Mouse (Mus musculus) neural tube, embryonic 12.5 days (tissue): ENCODE data around the gene Cd300e. TPM values are rescaled to one million over a fixed set of nuclear protein-coding genes. Genes with fewer than 3 reads are reported as not detected.
A peak's percentile ranks its signal among the peaks of the same experiment; 100 is the strongest.

Source experiments
- ATAC-seq: fragments of 200-750 bp; cut with Nextera tagmentation; 2 replicates; pipeline ENCODE4 v1.8.0; 2017; ENCODE audit warnings: low read depth, mild to moderate bottlenecking, moderate TSS enrichment, moderate library complexity; ENCODE audit not compliant: low FRiP score
- H3K27ac ChIP-seq: fragments of 300-500 bp; sonication (generic); 2 replicates; pipeline ENCODE4 v1.5.1; 2016
- H3K27me3 ChIP-seq: fragments of 300-500 bp; sonication (generic); replicated peaks from 2 replicates; pipeline ENCODE4 v1.6.1; 2016; ENCODE audit warnings: mild to moderate bottlenecking
- H3K36me3 ChIP-seq: fragments of 300-500 bp; sonication (generic); 2 replicates; pipeline ENCODE4 v1.6.1; 2016; ENCODE audit warnings: mild to moderate bottlenecking
- H3K4me1 ChIP-seq: fragments of 300-500 bp; sonication (generic); 2 replicates; pipeline ENCODE4 v1.6.1; 2016
- H3K4me2 ChIP-seq: fragments of 300-500 bp; sonication (generic); replicated peaks from 2 replicates; pipeline ENCODE4 v1.6.1; 2016; ENCODE audit warnings: mild to moderate bottlenecking
- H3K4me3 ChIP-seq: fragments of 300-500 bp; sonication (generic); 2 replicates; pipeline ENCODE4 v1.5.1; 2016
- H3K9ac ChIP-seq: fragments of 300-500 bp; sonication (generic); 2 replicates; pipeline ENCODE4 v1.6.1; 2016; ENCODE audit warnings: mild to moderate bottlenecking
- H3K9me3 ChIP-seq: fragments of 300-500 bp; sonication (generic); 2 replicates; pipeline ENCODE4 v1.6.1; 2016; ENCODE audit warnings: mild to moderate bottlenecking
- WGBS: fragments of 180-500 bp; shearing (Covaris S2); methylation state at CpG from one replicate; pipeline ENCODE4 v1.1.7; 2016; 5-methylcytosine and 5-hydroxymethylcytosine counted together
- polyA plus RNA-seq: library from polyadenylated mRNA; unstranded; fragments of >200 nt; fragmentation: Nextera tagmentation; extraction: Ambion mirVana; gene quantifications from 2 replicates; pipeline ENCODE4 v1.2.1, GENCODE M21; 2016

Gene Cd300e
- polyA plus RNA-seq, 1 experiment from 2014 or later, result not detected

- peaks cover 12% of the 10 kb centered on the region; the same call in 1 of the 2 replicates for H3K4me1 ChIP-seq
- H3K9ac ChIP-seq, result no peak overlapping the region
- no peak overlapping the region for H3K27ac ChIP-seq
- H3K4me2 ChIP-seq, result no peak overlapping the region
- H3K36me3 ChIP-seq, result no peaks in the 10 kb centered on the region
- no peaks in the 10 kb centered on the region for H3K9me3 ChIP-seq
- 39% methylated on average over 13 of the region's 13 CpGs for WGBS
- no peaks in the 10 kb centered on the region; the same call in 1 of the 2 replicates for H3K27me3 ChIP-seq
- no peak overlapping the region for H3K4me3 ChIP-seq
- no peak for ATAC-seq
These were observed 18.9 kb upstream of the Cd300e start for GRCm38 (mm10) chr11:115080886-115081285.

GRCm38 (mm10) chr11:115078680-115079079 is 16.7 kb upstream of the Cd300e start:
- H3K4me1 ChIP-seq, result 0 out of 2 replicates have a peak, but pooled peaks cover under 1% of the 10 kb centered on the region
- H3K4me3 ChIP-seq, result no peak overlapping the region
- H3K27me3 ChIP-seq, result peaks cover 4% of the 10 kb centered on the region; the same call in 1 of the 2 replicates
- H3K4me2 ChIP-seq, result no peak overlapping the region
- no peak overlapping the region for H3K27ac ChIP-seq
- no peak overlapping the region for H3K9ac ChIP-seq
- H3K9me3 ChIP-seq, result no peaks in the 10 kb centered on the region
- no peak for ATAC-seq
- WGBS, result 91% methylated on average over 5 of the region's 5 CpGs
- H3K36me3 ChIP-seq, result no peaks in the 10 kb centered on the region

GRCm38 (mm10) chr11:115077436-115077835 is 15.5 kb upstream of the Cd300e start:
- H3K27me3 ChIP-seq, result peaks cover 14% of the 10 kb centered on the region; the same call in 1 of the 2 replicates
- no peaks in the 10 kb centered on the region for H3K4me1 ChIP-seq
- no peak overlapping the region for H3K4me2 ChIP-seq
- no peak overlapping the region for H3K27ac ChIP-seq
- H3K9me3 ChIP-seq, result no peaks in the 10 kb centered on the region
- WGBS, result 93% methylated on average over 1 of the region's 1 CpGs
- H3K9ac ChIP-seq, result no peak overlapping the region
- ATAC-seq, result no peak
- H3K4me3 ChIP-seq, result no peak overlapping the region
- no peaks in the 10 kb centered on the region for H3K36me3 ChIP-seq

- no peak for ATAC-seq
- H3K9me3 ChIP-seq, result no peaks in the 10 kb centered on the region
- H3K9ac ChIP-seq, result no peak overlapping the region
- H3K36me3 ChIP-seq, result no peaks in the 10 kb centered on the region
- no peak overlapping the region for H3K4me2 ChIP-seq
- peaks cover 14% of the 10 kb centered on the region; the same call in 1 of the 2 replicates for H3K27me3 ChIP-seq
- no peak overlapping the region for H3K4me3 ChIP-seq
- 47% methylated on average over 5 of the region's 5 CpGs for WGBS
- H3K4me1 ChIP-seq, result peaks cover 14% of the 10 kb centered on the region
- no peak overlapping the region for H3K27ac ChIP-seq
These were observed 13.9 kb upstream of the Cd300e start for GRCm38 (mm10) chr11:115075859-115076258.

- Histone ChIP-seq H3K36me3 (no peaks in the 10 kb centered on the region), H3K27ac (no peak overlapping the region), H3K4me1 (peaks cover 18% of the 10 kb centered on the region), H3K9ac (no peak overlapping the region), H3K4me2 (no peak overlapping the region), H3K4me3 (no peak overlapping the region), H3K27me3 (peaks cover 14% of the 10 kb centered on the region; the same call in 1 of the 2 replicates), H3K9me3 (no peaks in the 10 kb centered on the region)
- 75% methylated on average over 7 of the region's 7 CpGs for WGBS
- no peak for ATAC-seq
These were observed 13.4 kb upstream of the Cd300e start for GRCm38 (mm10) chr11:115075407-115075806.

GRCm38 (mm10) chr11:115073002-115073401 is 11.0 kb upstream of the Cd300e start:
- H3K27me3 ChIP-seq, result peaks cover 19% of the 10 kb centered on the region
- no peak for ATAC-seq
- 62% methylated on average over 5 of the region's 5 CpGs for WGBS
- H3K4me2 ChIP-seq, result no peak overlapping the region
- H3K4me3 ChIP-seq, result no peak overlapping the region
- no peaks in the 10 kb centered on the region for H3K36me3 ChIP-seq
- peaks cover 18% of the 10 kb centered on the region for H3K4me1 ChIP-seq
- no peak overlapping the region for H3K27ac ChIP-seq
- no peaks in the 10 kb centered on the region for H3K9me3 ChIP-seq
- H3K9ac ChIP-seq, result no peak overlapping the region

- Histone ChIP-seq H3K27me3 (peaks cover 22% of the 10 kb centered on the region), H3K9me3 (no peaks in the 10 kb centered on the region), H3K4me2 (peak overlapping the region; percentile 48), H3K27ac (no peak overlapping the region), H3K4me3 (no peak overlapping the region), H3K4me1 (peaks cover 18% of the 10 kb centered on the region), H3K9ac (no peak overlapping the region), H3K36me3 (no peaks in the 10 kb centered on the region)
- 13% methylated on average over 14 of the region's 14 CpGs for WGBS
- ATAC-seq, result no peak
These were observed 9.8 kb upstream of the Cd300e start for GRCm38 (mm10) chr11:115071631-115072294.

- ATAC-seq, result no peak
- Histone ChIP-seq H3K9me3 (no peaks in the 10 kb centered on the region), H3K4me2 (peak overlapping the region; percentile 48), H3K9ac (0 out of 2 replicates have a peak overlapping the region, but pooled peaks have one; percentile 26), H3K4me1 (peaks cover 18% of the 10 kb centered on the region), H3K27me3 (peaks cover 22% of the 10 kb centered on the region), H3K36me3 (no peaks in the 10 kb centered on the region), H3K27ac (no peak overlapping the region), H3K4me3 (no peak overlapping the region)
- WGBS, result 6% methylated on average over 9 of the region's 9 CpGs
These were observed 9.1 kb upstream of the Cd300e start for GRCm38 (mm10) chr11:115071015-115071551.

- no peaks in the 10 kb centered on the region for H3K9me3 ChIP-seq
- H3K4me3 ChIP-seq, result no peak overlapping the region
- ATAC-seq, result no peak
- H3K27me3 ChIP-seq, result peaks cover 10% of the 10 kb centered on the region; the same call in 1 of the 2 replicates
- H3K27ac ChIP-seq, result no peak overlapping the region
- peaks cover 13% of the 10 kb centered on the region for H3K4me1 ChIP-seq
- H3K36me3 ChIP-seq, result no peaks in the 10 kb centered on the region
- no peak overlapping the region for H3K9ac ChIP-seq
- WGBS, result 74% methylated on average over 6 of the region's 6 CpGs
- no peak overlapping the region for H3K4me2 ChIP-seq
These were observed 4.8 kb upstream of the Cd300e start for GRCm38 (mm10) chr11:115066768-115067167.

GRCm38 (mm10) chr11:115059797-115060196 is 2.2 kb downstream of the Cd300e start:
- Histone ChIP-seq H3K27me3 (0 out of 2 replicates have a peak, but pooled peaks cover 3% of the 10 kb centered on the region), H3K4me2 (no peak overlapping the region), H3K4me3 (no peak overlapping the region), H3K4me1 (no peaks in the 10 kb centered on the region), H3K9ac (no peak overlapping the region), H3K9me3 (no peaks in the 10 kb centered on the region), H3K36me3 (no peaks in the 10 kb centered on the region), H3K27ac (no peak overlapping the region)
- 75% methylated on average over 2 of the region's 2 CpGs for WGBS
- ATAC-seq, result no peak

- H3K4me1 ChIP-seq, result no peaks in the 10 kb centered on the region
- no peaks in the 10 kb centered on the region for H3K27me3 ChIP-seq
- ATAC-seq, result no peak
- H3K4me3 ChIP-seq, result no peak overlapping the region
- H3K27ac ChIP-seq, result no peak overlapping the region
- H3K4me2 ChIP-seq, result no peak overlapping the region
- no peaks in the 10 kb centered on the region for H3K9me3 ChIP-seq
- no peaks in the 10 kb centered on the region for H3K36me3 ChIP-seq
- no peak overlapping the region for H3K9ac ChIP-seq
- WGBS, result 80% methylated on average over 4 of the region's 4 CpGs
These were observed 3.3 kb downstream of the Cd300e start for GRCm38 (mm10) chr11:115058701-115059100.

GRCm38 (mm10) chr11:115054537-115054936 is 7.4 kb downstream of the Cd300e start:
- H3K9me3 ChIP-seq, result no peaks in the 10 kb centered on the region
- H3K4me1 ChIP-seq, result no peaks in the 10 kb centered on the region
- no peak for ATAC-seq
- H3K27me3 ChIP-seq, result no peaks in the 10 kb centered on the region
- no peaks in the 10 kb centered on the region for H3K36me3 ChIP-seq
- H3K4me3 ChIP-seq, result no peak overlapping the region
- H3K9ac ChIP-seq, result no peak overlapping the region
- no peak overlapping the region for H3K27ac ChIP-seq
- H3K4me2 ChIP-seq, result no peak overlapping the region

GRCm38 (mm10) chr11:115052991-115053390 is 9.0 kb downstream of the Cd300e start:
- Histone ChIP-seq H3K9ac (no peak overlapping the region), H3K4me3 (no peak overlapping the region)
- 88% methylated on average over 1 of the region's 1 CpGs for WGBS

More at GRCm38 (mm10) chr11:115052991-115053390, 9.0 kb downstream of the Cd300e start:
- Histone ChIP-seq H3K9me3 (no peaks in the 10 kb centered on the region), H3K4me2 (no peak overlapping the region), H3K4me1 (no peaks in the 10 kb centered on the region), H3K27ac (no peak overlapping the region), H3K27me3 (no peaks in the 10 kb centered on the region), H3K36me3 (no peaks in the 10 kb centered on the region)
- no peak for ATAC-seq
